Mouse (Mus musculus) C2C12 (cell line): ENCODE results near the gene Cant1.

Source experiments
- CEBPB ChIP-seq: IDR thresholded peaks from one replicate; pipeline ENCODE4 v1.6.1; 2011; ENCODE audit warnings: low read depth, mild to moderate bottlenecking, control low read depth, moderate library complexity
- CTCF ChIP-seq: IDR thresholded peaks from one replicate; pipeline ENCODE4 v1.5.1; 2011; ENCODE audit not compliant: control insufficient read depth, insufficient read depth, insufficient read length
- MYOD1 ChIP-seq: IDR thresholded peaks from one replicate; pipeline ENCODE4 v1.6.1; 2011; ENCODE audit warnings: low read depth; ENCODE audit not compliant: control insufficient read depth, insufficient read length
- MYOG ChIP-seq: IDR thresholded peaks from one replicate; pipeline ENCODE4 v1.6.1; 2011; ENCODE audit not compliant: control insufficient read depth, insufficient read length; ENCODE audit errors: extremely low read depth
- USF1 ChIP-seq: IDR thresholded peaks from one replicate; pipeline ENCODE4 v1.6.1; 2011; ENCODE audit warnings: low read depth, mild to moderate bottlenecking, control low read depth, moderate library complexity

- TF ChIP-seq CTCF: no peak
- TF ChIP-seq CEBPB: no peak
- TF ChIP-seq USF1: no peak
- no peak for TF ChIP-seq MYOD1
- no peak for TF ChIP-seq MYOG
Measured at GRCm38 (mm10) chr11:118364021-118364420, 54.9 kb downstream of the Cant1 start.
